Mouse (Mus musculus): ENCODE measurements around the gene Mertk.

Mertk gene

DNA sequence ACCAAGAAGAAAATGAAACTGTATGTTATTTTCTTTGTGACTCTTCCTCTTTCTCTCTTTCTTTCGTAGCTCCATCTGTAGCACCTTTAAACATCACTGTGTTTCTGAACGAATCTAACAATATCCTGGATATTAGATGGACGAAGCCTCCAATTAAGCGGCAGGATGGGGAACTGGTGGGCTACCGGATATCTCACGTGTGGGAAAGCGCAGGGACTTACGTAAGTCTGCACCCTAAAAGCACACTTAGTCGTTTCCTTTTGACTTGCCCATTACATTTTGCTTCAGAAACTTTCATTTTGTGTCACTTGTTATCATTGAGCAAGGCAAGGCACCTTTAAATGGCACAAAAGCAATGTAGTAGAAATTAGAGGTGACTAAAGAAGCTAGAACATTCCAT, 63.3 kb downstream of the Mertk start:
- no peak for DNase-seq (ENCODE audit: extremely low spot score, low read depth, low spot score)

GRCm38 (mm10) chr2:128765787-128766186, 67.0 kb downstream of the Mertk start:
- DNase-seq (ENCODE audit: extremely low spot score, low read depth, low spot score): no peak

GRCm38 (mm10) chr2:128768545-128769247, 69.9 kb downstream of the Mertk start:
- no peak for DNase-seq (ENCODE audit: extremely low spot score, low read depth, low spot score)

GRCm38 (mm10) chr2:128770557-128770956, 71.8 kb downstream of the Mertk start:
- DNase-seq (ENCODE audit: extremely low spot score, low read depth, low spot score): no peak

DNA sequence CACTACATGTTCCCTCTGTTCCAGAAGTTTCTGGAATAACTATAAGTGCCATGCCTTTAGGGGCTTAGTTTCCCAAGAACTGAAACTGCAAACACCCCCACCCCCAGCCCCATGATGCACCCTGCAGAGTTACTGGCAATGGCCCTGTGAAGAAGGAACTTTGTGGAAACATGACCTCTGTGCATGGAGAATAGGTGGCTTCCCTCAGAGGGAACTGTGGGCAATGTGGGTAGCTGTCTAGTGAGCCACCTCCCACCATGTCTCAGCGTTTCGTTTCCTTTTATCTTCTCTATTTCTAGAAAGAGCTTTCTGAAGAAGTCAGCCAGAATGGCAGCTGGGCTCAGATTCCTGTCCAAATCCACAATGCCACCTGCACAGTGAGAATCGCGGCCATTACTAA, 72.3 kb downstream of the Mertk start:
- DNase-seq (ENCODE audit: extremely low spot score, low read depth, low spot score): no peak

GRCm38 (mm10) chr2:128771750-128772338, 73.1 kb downstream of the Mertk start:
- no peak for DNase-seq (ENCODE audit: extremely low spot score, low read depth, low spot score)

DNA sequence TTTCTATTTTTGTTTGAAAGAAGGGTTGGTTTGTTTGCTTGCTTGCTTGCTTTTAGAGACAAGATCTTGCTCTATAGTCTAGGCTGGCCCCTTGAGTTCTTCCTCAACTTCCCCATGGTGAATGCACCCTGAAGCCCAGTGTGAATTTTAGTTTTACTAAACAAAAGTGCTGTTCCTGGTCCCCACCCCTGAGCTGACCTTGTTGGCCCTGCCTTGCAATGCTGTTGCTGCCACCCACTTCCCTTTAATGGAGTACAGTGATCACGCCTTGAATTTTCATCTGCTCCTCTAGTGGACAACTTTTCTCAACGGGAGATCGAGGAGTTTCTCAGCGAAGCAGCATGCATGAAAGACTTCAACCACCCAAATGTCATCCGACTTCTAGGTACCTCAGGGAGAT, 83.5 kb downstream of the Mertk start:
- DNase-seq (ENCODE audit: extremely low spot score, low read depth, low spot score): no peak

DNA sequence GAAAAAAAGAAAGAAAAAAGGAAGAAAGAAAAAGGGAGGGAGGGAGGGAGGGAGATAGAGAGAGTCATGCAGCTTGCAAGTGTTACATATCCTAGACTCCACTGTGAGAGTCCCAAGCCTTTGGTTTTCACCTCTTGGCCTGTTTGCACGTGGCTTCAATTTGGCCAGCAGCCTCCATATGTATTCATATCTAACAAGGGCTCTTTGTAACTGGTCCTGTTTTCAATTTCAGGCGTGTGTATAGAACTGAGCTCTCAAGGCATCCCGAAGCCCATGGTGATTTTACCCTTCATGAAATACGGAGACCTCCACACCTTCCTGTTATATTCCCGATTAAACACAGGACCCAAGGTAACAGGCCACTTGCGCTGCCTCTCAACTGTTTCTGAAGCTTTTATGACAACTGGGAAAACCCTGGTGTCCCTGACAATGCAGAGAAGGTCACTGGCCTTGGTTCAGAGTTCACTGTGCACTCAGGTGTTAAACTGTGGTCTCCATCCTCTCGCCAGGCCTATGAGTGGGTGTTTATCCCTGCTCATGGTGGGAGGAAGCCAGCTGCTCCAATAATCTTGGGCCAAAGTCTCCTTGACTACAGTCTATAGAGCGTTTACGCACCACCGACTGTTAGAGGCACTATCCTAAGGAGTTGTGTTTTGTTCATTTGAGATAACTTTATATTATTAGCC, 85.0 kb downstream of the Mertk start:
- DNase-seq (ENCODE audit: extremely low spot score, low read depth, low spot score): peak; percentile 41

DNA sequence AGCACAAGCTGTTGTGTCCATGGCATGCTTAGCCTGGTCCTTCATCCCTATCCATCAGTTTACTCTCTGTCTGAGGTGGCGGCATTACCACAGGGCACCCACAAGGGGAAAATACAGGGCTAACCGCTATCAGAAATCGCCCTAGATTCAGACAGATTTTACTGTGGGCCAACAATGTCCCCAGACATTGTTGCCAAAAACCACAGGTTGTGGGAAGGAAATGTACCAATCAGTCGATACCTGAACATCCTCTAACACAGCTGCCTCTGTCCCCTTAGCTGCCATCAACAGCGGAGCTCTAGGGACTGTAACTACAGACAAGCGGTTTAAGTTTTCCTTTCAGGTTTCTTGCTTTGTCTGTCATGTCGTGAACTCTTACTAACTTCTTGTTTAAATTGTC, 86.1 kb downstream of the Mertk start:
- DNase-seq (ENCODE audit: extremely low spot score, low read depth, low spot score): no peak

GRCm38 (mm10) chr2:128786341-128786740, 87.6 kb downstream of the Mertk start:
- DNase-seq (ENCODE audit: extremely low spot score, low read depth, low spot score): no peak

DNA sequence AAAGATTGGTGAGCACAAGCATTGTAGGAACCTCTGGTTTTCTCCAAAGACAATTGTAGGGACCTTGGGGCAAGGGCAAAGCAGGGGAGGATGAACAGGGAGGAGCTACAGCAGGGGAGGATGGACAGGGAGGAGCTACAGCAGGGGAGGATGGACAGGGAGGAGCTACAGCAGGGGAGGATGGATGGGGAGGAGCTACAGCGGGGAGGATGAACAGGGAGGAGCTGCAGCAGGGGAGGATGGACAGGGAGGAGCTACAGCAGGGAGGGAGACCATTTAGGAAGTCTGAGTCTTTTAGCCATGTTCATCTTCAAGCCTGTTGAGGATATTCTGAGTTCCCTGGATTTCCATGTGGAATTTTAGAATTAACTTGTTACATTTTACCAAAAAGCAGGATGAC, 88.0 kb downstream of the Mertk start:
- no peak for DNase-seq (ENCODE audit: extremely low spot score, low read depth, low spot score)

GRCm38 (mm10) chr2:128787805-128788204, 89.0 kb downstream of the Mertk start:
- no peak for DNase-seq (ENCODE audit: extremely low spot score, low read depth, low spot score)

DNA sequence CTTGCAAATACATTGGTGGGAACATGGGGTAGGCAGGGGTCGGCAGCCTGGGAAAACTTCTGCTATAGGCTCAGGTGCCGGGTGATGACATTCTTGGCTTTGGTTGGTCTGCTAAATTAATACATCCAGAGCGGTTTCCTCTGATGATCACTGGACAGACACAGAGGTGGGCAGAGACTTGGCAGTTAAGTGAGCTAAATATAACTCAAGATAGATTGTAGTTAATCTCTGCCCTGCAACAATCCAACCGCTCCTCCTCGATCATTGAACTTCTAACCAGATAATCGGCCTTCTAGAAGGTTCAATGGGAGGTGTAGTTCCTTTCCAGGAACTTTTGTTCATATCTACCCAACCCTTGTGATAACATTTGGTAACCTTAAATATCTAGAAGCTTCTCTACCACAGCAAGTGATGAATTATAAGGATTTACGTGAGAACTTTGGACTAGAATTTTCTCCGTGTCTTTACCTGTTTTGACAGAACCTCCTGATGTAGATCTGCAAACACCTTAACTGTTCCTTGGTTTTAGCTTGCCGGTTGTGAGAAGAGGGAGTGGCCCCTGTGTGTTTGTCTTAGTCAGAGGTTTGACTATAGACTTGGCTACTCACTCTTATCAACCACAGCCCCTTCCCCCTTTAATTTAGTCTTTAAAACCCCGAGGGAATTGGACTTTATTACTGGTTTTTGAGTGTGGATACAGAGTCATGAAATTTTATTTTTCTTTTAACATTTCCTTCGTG, 92.3 kb downstream of the Mertk start:
- no peak for DNase-seq (ENCODE audit: extremely low spot score, low read depth, low spot score)

GRCm38 (mm10) chr2:128793958-128794357, 95.2 kb downstream of the Mertk start:
- DNase-seq (ENCODE audit: extremely low spot score, low read depth, low spot score): no peak

- DNase-seq (ENCODE audit: extremely low spot score, low read depth, low spot score): no peak
These were observed 97.7 kb downstream of the Mertk start for GRCm38 (mm10) chr2:128796463-128796862.

GRCm38 (mm10) chr2:128803441-128803840, 104.7 kb downstream of the Mertk start:
- no peak for DNase-seq (ENCODE audit: extremely low spot score, low read depth, low spot score)

DNA sequence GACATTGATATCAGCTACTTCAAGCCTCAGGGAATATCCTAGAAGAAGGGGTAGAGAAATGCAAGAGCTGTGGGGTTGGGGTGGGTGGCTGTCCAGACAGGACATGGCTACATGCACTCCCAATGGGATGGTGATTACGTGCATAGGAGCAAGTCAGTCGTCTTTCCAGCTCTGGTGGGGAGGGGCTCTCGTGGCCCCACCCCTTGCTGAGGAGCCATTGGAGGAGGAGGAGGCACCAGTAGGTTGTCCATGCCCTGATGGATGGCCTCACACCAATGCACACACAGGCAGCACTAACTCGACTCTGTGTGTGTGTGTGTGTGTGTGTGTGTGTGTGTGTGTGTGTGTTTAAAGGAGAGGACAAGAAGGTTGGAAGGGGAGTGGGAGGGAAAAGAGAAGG, 106.6 kb downstream of the Mertk start:
- no peak for DNase-seq (ENCODE audit: extremely low spot score, low read depth, low spot score)

GRCm38 (mm10) chr2:128806561-128806960, 107.8 kb downstream of the Mertk start:
- no peak for DNase-seq (ENCODE audit: extremely low spot score, low read depth, low spot score)

- no peak for DNase-seq (ENCODE audit: extremely low spot score, low read depth, low spot score)
These were observed 114.0 kb downstream of the Mertk start for GRCm38 (mm10) chr2:128812761-128813160.

- no peak for DNase-seq (ENCODE audit: extremely low spot score, low read depth, low spot score)
These were observed 117.6 kb downstream of the Mertk start for GRCm38 (mm10) chr2:128816311-128816710.

GRCm38 (mm10) chr2:128816916-128817315, 118.2 kb downstream of the Mertk start:
- peak; percentile 20 for DNase-seq (ENCODE audit: extremely low spot score, low read depth, low spot score)

- DNase-seq (ENCODE audit: extremely low spot score, low read depth, low spot score): peak; percentile 83
These were observed 118.6 kb downstream of the Mertk start for GRCm38 (mm10) chr2:128817387-128817785.
